Mouse (Mus musculus) hindbrain, embryonic 16.5 days (tissue): ENCODE measurements around the gene Zar1l. TPM values are rescaled to one million over a fixed set of nuclear protein-coding genes. Genes with fewer than 3 reads are reported as not detected.
A peak's percentile ranks its signal among the peaks of the same experiment; 100 is the strongest.

Experiments
- ATAC-seq: fragments of 200-750 bp; cut with Nextera tagmentation; 2 replicates; pipeline ENCODE4 v1.8.0; 2017; ENCODE audit warnings: moderate TSS enrichment, moderate library complexity
- H3K27ac ChIP-seq: fragments of 300-500 bp; sonication (generic); 2 replicates; pipeline ENCODE4 v1.5.1; 2014; ENCODE audit warnings: low read depth, mild to moderate bottlenecking, control low read depth, low read length, moderate library complexity
- H3K27me3 ChIP-seq: fragments of 300-500 bp; sonication (generic); replicated peaks from 2 replicates; pipeline ENCODE4 v1.6.1; 2014; ENCODE audit warnings: low read length; ENCODE audit not compliant: control insufficient read depth, insufficient read depth
- H3K36me3 ChIP-seq: fragments of 300-500 bp; sonication (generic); 2 replicates; pipeline ENCODE4 v1.6.1; 2014; ENCODE audit warnings: mild to moderate bottlenecking, low read length, moderate library complexity, mixed read lengths; ENCODE audit not compliant: control insufficient read depth, insufficient read depth
- H3K4me1 ChIP-seq: fragments of 300-500 bp; sonication (generic); 2 replicates; pipeline ENCODE4 v1.6.1; 2014; ENCODE audit warnings: low read depth, low read length; ENCODE audit not compliant: control insufficient read depth, insufficient read depth
- H3K4me2 ChIP-seq: fragments of 300-500 bp; sonication (generic); 2 replicates; pipeline ENCODE4 v1.6.1; 2014; ENCODE audit warnings: mild to moderate bottlenecking, low read length, control low read depth, moderate library complexity
- H3K4me3 ChIP-seq: fragments of 300-500 bp; sonication (generic); 2 replicates; pipeline ENCODE4 v1.5.1; 2014; ENCODE audit warnings: mild to moderate bottlenecking, low read length, control low read depth, moderate library complexity
- H3K9ac ChIP-seq: fragments of 300-500 bp; sonication (generic); 2 replicates; pipeline ENCODE4 v1.6.1; 2014; ENCODE audit warnings: low read depth, mild to moderate bottlenecking, control low read depth, low read length, moderate library complexity
- H3K9me3 ChIP-seq: fragments of 300-500 bp; sonication (generic); 2 replicates; pipeline ENCODE4 v1.6.1; 2014; ENCODE audit warnings: mild to moderate bottlenecking, low read length, moderate library complexity; ENCODE audit not compliant: control insufficient read depth
- WGBS: fragments of 180-500 bp; shearing (Covaris S2); extraction: QIAGEN DNeasy Blood & Tissue Kit; methylation state at CpG from one replicate; pipeline ENCODE4 v1.1.7; 2014; 5-methylcytosine and 5-hydroxymethylcytosine counted together
- polyA plus RNA-seq: library from polyadenylated mRNA; unstranded; fragments of >200 nt; fragmentation: Nextera tagmentation; extraction: Ambion mirVana; gene quantifications from 2 replicates; pipeline ENCODE4 v1.2.1, GENCODE M21; 2015

Gene Zar1l
- polyA plus RNA-seq = not detected in 2 replicates

DNA sequence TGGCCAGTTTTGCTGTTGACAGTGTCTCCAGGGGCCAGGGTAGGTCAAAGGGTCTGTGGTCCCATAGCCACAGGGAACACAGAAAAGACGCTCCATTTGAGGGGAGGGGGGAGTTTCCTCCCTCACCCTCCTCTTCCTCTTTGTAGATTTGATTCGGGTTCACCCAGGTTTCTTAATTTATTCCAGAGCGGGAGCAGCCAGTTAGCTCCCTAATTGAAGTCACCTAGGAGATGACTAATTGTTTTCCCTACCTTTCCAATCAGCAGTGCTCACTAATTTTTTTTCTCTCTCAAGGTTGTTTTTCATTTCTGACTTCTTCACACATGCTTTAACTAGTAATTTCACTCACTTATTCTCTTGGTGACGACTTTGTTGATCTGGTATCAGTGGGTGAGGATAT is at the start of gene Zar1l:
Zar1l (minus strand) TSS at position 101 of the 400 bp plus-strand sequence.
- no peak for ATAC-seq
- Histone ChIP-seq H3K9ac (no peak within 1 kb of the TSS), H3K27ac (no peak within 1 kb of the TSS), H3K36me3 (no peaks in the 10 kb centered on the region), H3K4me1 (peaks cover 2% of the 10 kb centered on the region; the same call in 1 of the 2 replicates), H3K27me3 (no peaks in the 10 kb centered on the region), H3K9me3 (no peaks in the 10 kb centered on the region), H3K4me3 (no peak within 1 kb of the TSS), H3K4me2 (no peak within 1 kb of the TSS)
- WGBS = 51% methylated on average over 4 of the region's 4 CpGs

DNA sequence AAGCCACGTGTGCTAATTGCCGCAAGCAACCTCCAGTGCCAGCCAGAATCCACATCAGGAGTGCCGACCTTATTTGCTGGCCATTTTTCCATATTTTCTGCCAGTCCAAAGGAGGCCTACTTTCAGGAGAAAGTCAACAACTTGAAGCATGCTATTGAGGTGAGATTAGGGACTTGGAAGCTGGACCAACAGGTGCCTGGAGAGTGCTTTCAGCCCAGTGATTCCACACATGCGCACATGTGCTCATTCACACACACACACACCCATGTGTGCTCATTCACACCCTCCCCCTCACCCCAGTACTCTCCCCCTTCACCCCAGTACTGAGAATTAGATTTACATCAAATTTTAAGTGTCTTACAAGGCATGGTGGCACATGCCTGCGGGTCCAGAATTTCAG is 49.0 kb upstream of the Zar1l start:
- Histone ChIP-seq H3K9me3 (no peaks in the 10 kb centered on the region), H3K4me1 (no peaks in the 10 kb centered on the region), H3K4me3 (no peak overlapping the region), H3K36me3 (peaks cover 4% of the 10 kb centered on the region; the same call in 1 of the 2 replicates), H3K27ac (no peak overlapping the region), H3K9ac (no peak overlapping the region), H3K27me3 (no peaks in the 10 kb centered on the region), H3K4me2 (no peak overlapping the region)
- WGBS = 93% methylated on average over 5 of the region's 5 CpGs
- no peak for ATAC-seq

DNA sequence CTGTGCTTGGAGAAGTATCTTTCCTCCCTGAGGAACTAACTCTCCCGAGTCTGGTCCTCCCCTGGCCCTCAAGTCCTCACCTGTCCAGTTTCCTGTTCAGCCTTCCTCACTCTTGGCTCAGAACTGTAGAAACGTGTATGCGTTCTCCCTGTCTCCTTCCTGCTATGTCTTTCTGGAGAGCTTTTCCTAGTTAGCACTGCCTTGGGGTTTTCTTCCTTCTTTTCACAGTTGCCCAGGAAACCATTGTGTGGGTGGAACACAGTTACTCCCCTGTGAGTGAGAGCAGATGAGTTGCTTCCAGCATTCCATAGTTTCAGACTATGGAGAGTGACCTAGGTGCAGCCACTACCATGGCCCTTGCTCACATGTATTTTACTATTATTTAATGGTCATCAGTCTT is 48.3 kb upstream of the Zar1l start:
- Histone ChIP-seq H3K27me3 (no peaks in the 10 kb centered on the region), H3K27ac (0 out of 2 replicates have a peak overlapping the region, but pooled peaks have one; percentile 7), H3K4me2 (no peak overlapping the region), H3K4me3 (no peak overlapping the region), H3K9ac (no peak overlapping the region), H3K36me3 (peaks cover 4% of the 10 kb centered on the region; the same call in 1 of the 2 replicates), H3K9me3 (no peaks in the 10 kb centered on the region), H3K4me1 (no peaks in the 10 kb centered on the region)
- 48% methylated on average over 3 of the region's 3 CpGs for WGBS
- no peak for ATAC-seq

DNA sequence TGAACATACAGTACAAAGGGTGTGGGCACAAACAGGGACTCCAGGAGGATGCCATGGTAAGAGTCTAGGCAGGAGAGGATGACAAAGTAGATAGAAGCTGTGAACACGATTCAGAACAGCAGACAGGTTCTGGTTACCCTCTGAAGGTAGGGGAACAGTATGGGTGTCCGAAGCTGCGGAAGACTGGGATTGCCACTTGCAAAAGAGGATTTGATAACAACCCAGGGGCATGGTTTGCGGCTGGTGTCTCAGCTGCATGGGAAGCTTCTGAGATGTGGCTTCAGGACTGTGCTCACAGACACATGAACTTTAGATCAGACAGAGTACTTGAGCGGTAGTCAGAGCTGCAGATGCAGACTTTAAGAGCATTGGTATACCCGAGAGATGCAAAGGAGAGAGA is 46.5 kb upstream of the Zar1l start:
- Histone ChIP-seq H3K4me3 (no peak overlapping the region), H3K9ac (no peak overlapping the region), H3K27ac (no peak overlapping the region), H3K4me2 (no peak overlapping the region), H3K4me1 (no peaks in the 10 kb centered on the region), H3K36me3 (peaks cover 5% of the 10 kb centered on the region; the same call in 1 of the 2 replicates), H3K27me3 (no peaks in the 10 kb centered on the region), H3K9me3 (no peaks in the 10 kb centered on the region)
- 91% methylated on average over 6 of the region's 6 CpGs for WGBS
- ATAC-seq = no peak

DNA sequence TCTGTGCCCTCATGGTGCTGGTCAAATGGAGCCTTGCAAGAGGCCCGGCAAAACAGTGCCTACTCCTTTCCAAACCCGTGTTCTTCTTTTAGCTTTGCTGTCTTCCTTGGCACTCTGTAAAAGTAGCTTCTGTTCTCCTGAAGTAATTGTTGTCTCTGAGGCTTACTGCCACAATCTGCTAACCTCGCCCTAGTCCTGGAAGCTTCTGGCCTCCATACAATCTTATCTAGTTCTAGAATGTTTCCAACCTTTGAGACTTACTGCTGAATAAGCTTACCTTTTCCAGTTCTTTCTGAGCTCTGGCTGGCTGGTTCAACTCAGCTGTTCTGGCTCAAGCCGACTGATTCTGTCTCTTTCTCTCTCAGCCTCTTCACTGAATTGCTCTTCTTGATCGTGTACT is 43.8 kb upstream of the Zar1l start:
- Histone ChIP-seq H3K9ac (no peak overlapping the region), H3K36me3 (peaks cover 2% of the 10 kb centered on the region; the same call in 1 of the 2 replicates), H3K27me3 (no peaks in the 10 kb centered on the region), H3K27ac (no peak overlapping the region), H3K4me3 (no peak overlapping the region), H3K4me2 (no peak overlapping the region), H3K9me3 (no peaks in the 10 kb centered on the region), H3K4me1 (no peaks in the 10 kb centered on the region)
- no peak for ATAC-seq
- 92% methylated on average over 5 of the region's 5 CpGs for WGBS

DNA sequence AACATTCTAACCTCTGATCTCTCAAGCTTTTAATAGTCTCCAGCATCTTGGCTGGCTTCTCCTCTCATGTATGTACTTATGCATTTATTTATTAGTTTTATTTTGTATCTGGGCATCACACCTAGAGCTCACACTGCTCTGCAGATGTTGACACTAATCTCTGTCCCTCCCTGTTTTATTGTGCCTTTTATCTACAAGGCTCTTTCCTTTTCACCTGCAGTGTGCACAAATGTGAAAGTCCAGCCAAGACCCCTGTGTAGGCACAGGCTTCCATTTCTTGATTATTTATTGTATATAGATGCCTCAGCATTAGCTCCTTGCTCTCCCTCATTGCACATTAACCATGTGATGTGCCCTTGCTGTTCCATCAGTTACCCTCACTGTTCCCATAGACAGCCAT is 43.4 kb upstream of the Zar1l start:
- no peak overlapping the region for H3K9ac ChIP-seq
- no peaks in the 10 kb centered on the region for H3K4me1 ChIP-seq
- ATAC-seq = no peak
- H3K27ac ChIP-seq = no peak overlapping the region
- no peaks in the 10 kb centered on the region for H3K27me3 ChIP-seq
- no peak overlapping the region for H3K4me2 ChIP-seq
- H3K4me3 ChIP-seq = no peak overlapping the region
- no peaks in the 10 kb centered on the region for H3K9me3 ChIP-seq
- H3K36me3 ChIP-seq = peaks cover 2% of the 10 kb centered on the region; the same call in 1 of the 2 replicates

DNA sequence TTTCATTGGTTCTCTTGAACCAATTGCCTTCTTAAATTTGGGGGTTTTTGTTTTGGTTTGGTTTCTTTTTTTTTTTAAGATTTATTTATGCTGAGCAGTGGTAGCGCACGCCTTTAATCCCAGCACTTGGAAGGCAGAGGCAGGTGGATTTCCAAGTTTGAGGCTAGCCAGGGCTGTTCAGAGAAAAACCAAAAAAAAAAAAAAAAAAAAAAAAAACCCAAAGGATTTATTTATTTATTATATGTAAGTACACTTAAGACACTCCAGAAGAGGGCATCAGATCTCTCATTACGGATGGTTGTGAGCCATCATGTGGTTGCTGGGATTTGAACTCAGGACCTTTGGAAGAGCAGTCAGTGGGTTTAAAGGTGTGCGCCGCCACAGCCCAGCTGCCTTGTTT is 42.9 kb upstream of the Zar1l start:
- no peak for ATAC-seq
- no peaks in the 10 kb centered on the region for H3K9me3 ChIP-seq
- no peak overlapping the region for H3K27ac ChIP-seq
- 98% methylated on average over 5 of the region's 5 CpGs for WGBS
- H3K4me3 ChIP-seq = no peak overlapping the region
- no peak overlapping the region for H3K9ac ChIP-seq
- H3K36me3 ChIP-seq = peaks cover 2% of the 10 kb centered on the region; the same call in 1 of the 2 replicates
- no peak overlapping the region for H3K4me2 ChIP-seq
- H3K4me1 ChIP-seq = no peaks in the 10 kb centered on the region
- no peaks in the 10 kb centered on the region for H3K27me3 ChIP-seq

DNA sequence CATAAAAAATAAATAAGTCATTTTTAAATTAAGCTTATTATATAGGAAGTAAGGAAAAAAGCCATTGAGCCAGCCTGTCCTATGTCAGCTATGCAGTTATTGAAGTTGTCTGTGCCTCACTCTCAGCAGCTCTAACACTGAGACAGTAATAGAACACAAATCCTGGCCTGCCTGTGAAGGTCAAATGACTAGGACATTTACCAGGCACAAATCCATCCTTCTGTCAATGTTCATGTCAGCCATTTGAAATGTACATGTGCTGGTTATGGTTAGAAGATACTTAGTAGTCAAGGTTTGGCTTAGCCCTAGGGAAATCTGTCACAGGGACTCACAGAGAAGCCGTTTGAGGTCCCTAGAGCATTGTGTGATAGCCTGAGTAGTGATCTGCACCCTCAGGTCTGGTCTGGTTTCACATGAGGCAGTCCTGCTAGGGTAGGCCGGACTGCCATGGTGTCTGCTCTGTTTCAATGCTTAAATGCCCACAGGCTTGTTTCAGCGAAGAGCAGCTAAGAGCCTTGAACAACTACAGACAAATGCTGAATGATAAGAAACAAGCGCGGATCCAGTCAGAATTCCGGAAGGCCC is 41.6 kb upstream of the Zar1l start:
- H3K9ac ChIP-seq = no peak overlapping the region
- no peaks in the 10 kb centered on the region for H3K27me3 ChIP-seq
- H3K9me3 ChIP-seq = no peaks in the 10 kb centered on the region
- H3K4me1 ChIP-seq = no peaks in the 10 kb centered on the region
- WGBS = 93% methylated on average over 6 of the region's 6 CpGs
- no peak for ATAC-seq
- no peak overlapping the region for H3K4me2 ChIP-seq
- no peak overlapping the region for H3K27ac ChIP-seq
- no peak overlapping the region for H3K4me3 ChIP-seq
- H3K36me3 ChIP-seq = peaks cover 2% of the 10 kb centered on the region; the same call in 1 of the 2 replicates

DNA sequence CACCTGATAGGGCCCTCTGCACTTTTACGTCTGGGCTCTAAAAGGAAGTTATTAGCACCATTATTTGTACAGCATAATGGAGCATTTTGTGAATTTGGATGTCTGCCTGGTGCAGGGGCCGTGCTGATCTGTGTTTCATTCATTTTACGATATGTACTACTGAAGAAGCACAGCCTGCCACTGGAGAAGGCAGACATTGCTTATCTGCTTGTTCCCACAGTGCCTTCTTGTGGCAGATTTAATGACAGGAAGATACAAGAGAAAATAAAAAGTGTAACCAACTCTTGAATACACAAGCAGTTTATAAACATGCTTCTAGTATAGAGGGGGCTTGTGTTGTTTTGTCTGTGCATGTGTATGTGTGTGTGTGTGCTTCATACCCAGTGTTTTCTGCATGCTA is 33.7 kb upstream of the Zar1l start:
- Histone ChIP-seq H3K4me2 (no peak overlapping the region), H3K36me3 (peaks cover 5% of the 10 kb centered on the region; the same call in 1 of the 2 replicates), H3K27me3 (no peaks in the 10 kb centered on the region), H3K9ac (no peak overlapping the region), H3K4me3 (no peak overlapping the region), H3K9me3 (no peaks in the 10 kb centered on the region), H3K27ac (no peak overlapping the region), H3K4me1 (no peaks in the 10 kb centered on the region)
- no peak for ATAC-seq
- WGBS = 73% methylated on average over 3 of the region's 3 CpGs
